Mouse (Mus musculus) CD4-positive, CD25-positive, alpha-beta regulatory T cell, adult 2 months (primary cell): Measurements from ENCODE around the gene Mpz.

ENCODE experiments used
- DNase-seq: peaks from one replicate; pipeline ENCODE4 v3.0.0-alpha.2; 2012; ENCODE audit warnings: low read depth, low spot score

The Mpz gene

DNA sequence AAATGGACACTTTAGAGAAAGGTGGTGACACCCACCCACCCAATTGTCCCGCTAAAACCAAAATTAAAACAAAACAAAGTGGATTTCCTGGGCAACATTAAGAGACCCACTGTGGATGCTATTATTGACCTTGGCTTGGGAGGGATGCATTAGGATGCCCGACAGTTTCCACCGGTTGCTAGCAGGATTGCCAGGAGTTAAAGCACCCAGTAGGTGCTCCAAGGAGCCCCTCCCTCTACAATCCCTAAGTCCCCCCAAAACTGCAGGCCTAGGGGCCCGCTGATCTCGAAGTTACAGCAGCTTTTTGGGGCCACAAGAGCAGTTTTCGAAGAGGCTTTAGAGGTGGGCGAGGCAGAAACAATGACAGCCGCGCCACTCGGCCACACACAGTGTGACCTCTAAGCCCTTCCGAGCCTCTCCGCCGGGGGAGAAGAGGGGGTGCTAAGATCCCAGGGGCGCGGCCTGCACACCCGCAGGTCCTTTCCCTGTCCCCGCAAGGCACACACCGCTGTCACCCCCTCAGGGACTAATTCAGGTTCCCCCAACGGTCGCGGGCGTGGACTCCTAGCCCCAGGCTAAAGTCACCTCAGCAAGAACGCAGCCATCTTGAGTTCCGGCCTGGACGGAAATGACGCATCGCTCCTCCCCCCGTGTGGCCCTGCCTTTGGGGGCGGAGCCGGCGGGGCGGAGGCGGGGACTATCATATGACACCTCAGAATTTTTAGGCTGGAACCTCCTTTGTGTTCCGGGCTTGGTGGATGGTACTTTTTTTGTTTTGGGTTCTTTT, at the start of gene Mpz, which contains the start of gene Sdhc:
TSS of gene Mpz (plus strand) at position 738 of the 787 bp plus-strand sequence.
TSS of gene Sdhc (minus strand) at position 630 of the 787 bp plus-strand sequence.
- DNase-seq = peak; percentile 98

DNA sequence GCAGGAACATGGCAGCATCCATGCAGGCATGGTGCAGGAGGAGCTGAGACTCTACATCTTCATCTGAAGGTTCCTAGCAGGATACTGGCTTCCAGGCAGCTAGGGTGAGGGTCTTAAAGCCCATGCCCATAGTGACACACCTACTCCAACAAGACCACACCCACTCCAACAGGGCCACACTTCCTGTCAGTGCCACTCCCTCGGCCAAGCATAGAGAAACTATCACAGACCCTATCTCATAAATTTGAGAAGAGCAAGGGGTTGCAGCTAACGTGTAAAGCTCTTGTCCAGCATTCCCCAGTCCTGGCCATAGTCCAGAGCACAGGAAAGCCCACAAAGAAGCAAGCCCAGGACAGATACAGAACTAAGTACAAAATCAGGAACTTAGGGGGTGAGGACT, 49.5 kb upstream of the Mpz start:
- DNase-seq = no peak

DNA sequence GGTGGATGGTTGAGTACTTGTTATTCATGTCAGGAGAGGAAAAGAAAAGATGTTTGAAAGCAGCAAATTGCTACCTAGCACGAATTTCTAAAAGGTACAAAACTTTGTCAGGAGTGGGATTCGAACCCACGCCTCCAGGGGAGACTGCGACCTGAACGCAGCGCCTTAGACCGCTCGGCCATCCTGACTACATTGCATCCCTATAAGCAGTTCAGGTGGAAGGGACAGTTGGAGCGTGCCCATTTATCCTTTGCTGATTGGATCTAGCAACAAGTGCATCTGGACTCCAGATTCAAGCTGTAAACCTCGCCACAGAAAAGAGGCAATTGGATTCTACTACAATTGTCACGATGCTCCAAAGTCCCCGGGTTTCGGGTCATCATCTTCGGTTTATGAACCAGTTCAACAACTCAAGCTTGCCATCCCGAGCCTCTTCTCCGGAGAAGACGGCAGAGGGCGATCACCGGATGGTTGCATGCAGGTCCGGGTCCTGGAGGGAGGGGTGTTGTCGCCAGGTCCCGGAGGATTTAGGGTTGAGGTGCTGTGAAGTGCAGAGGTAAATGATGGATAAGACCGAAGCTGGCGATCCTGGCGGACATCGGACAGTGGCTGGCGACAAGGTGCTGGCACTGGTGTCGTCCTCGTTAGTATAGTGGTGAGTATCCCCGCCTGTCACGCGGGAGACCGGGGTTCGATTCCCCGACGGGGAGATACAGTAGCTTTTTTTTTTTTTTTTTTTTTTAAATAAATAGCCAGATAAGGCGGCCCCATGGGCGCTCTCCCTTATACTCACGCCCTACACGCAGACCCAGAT, 48.6 kb upstream of the Mpz start:
- peak; percentile 86 for DNase-seq

DNA sequence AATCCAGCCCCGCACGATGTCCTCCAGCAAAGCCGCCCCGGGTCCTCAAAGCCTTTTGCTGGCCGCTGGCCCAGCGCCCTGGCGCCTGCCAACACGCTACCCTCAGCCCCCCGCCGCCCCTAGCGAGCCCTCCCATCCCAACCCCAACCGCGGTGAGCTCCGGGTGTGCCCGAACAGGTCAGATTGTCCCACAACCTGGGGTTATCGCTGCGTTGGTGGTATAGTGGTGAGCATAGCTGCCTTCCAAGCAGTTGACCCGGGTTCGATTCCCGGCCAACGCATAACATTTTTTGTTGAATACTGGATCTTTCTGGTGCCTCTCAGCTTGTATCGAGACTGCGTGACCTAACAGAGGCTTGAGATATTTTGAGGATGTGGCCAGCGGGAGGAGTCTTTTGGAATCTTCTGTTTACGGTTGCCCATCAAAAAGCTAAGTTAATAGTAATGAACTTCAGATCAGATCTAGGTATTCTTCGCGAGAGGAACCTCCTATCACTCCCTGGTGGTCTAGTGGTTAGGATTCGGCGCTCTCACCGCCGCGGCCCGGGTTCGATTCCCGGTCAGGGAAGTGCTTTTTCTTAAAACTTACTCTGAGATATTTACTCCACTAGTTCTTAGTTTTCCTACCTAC, 47.8 kb upstream of the Mpz start:
- peak; percentile 83 for DNase-seq

DNA sequence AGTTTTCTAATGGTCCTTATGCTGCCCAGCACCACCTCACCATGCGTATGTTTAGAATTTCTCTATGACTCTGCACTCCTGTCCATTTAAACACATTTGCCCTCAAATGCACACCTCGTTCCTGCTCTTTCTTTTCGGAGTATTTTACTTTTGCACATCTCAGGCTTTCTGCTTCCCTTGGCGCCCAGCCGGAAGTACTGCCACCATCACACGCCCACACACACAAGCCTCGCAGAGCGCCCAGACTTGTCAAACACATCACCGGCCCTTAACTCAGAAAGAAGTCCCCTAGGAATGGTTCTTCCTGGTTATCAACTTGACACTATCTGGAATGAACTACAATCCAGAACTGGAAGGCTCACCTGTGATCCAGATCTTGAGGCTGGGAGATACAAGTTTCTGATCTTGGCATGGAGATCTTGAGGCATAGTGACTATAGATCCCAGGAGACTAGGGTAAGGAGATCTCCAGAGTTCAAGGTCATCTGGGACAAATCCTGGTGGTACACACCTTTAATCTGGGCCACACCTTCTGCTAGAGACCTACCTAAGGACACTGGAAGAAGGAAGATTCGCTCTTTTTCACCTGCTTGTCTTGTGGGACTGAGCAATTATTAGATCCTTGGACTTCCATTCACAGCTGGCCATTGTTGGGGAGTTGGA, 47.2 kb upstream of the Mpz start:
- DNase-seq = no peak

DNA sequence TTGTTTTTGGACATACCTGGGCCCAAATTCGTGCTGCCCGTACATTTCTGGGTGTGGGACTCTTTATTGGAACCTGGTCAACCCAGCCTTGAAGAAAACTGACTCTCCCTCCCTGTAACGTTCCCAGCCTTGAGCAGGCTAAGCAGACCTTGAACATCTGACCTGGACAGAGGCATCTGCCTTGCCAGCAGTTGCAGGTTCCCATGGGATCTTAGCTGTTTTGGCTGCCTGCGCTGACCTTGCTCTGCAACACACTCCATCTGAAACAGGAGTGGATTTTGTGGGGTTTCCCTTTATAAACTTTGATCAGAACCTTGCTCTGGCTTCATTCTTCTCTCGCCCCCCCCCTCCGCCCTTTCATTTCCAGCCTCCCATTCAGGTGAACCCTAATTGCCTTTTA, 45.3 kb upstream of the Mpz start:
- no peak for DNase-seq

DNA sequence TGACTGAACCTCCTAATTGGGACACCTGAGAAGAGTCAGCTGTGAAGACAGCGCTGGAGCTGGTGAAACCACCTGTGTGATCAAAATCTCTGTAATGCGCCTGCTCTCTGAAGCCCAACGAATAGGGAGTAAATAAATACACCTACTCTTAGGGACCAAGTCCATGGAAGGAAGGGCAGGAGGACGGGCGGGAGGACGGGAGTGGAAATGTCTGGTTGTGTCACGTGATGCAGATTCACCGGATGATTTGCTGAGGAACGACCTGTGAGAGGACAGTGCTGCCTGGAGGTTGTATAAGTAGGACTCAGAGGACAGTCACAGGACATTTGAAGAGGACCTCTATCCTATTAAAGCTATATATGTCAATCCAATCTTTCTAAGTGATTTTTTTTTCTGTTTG, 40.9 kb upstream of the Mpz start:
- no peak for DNase-seq

DNA sequence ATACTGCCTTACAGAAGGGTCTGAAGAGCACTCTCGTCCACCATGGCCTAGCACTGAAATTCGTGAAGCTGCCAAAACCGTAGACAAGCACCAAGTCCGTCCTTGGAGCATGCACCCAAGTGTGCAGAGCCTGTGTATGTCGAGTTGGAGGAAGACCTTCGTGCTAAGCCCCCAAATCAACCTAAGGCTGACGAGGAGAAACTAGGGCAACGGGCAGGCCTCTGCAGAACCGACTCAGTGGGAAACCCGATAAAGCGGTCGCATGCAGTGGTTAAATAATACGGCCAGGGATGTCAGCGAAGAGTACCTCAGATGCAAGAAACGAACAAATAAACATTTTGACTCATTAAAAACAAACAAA, 39.9 kb upstream of the Mpz start:
- no peak for DNase-seq

DNA sequence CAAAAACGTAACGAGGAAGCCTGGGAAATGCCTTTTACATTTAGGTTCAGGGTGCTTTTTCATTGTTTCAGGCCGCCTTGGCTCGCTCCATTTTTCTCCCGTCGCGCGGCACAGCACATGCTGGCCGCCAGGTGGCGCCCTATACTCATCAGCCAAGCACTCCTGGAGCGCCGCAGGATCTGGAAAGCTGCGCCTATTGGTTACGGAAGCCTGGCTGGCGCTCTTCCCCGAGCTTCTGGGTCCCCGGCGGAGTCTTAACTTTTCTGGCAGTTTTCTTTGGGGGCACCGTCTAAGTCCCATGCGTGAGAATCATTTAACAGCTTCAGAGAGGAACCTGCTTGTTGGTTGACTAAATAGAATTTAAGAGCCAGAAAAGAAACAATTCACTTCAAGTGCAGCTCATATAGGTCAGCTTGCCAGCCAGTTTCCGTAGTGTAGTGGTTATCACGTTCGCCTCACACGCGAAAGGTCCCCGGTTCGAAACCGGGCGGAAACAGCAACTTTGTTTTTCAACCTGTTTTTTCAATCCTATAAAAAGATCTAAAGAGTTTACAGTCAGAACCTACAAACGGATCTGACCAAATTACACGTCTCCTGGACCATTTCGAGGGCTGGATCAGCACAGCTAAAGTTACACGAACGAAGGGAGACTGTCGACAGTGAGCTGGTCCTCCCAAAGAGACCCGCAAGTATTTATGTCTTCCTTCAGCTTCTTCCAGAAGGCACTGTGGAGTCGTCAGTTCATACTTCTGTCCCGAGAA, 39.3 kb upstream of the Mpz start:
- peak; percentile 95 for DNase-seq

DNA sequence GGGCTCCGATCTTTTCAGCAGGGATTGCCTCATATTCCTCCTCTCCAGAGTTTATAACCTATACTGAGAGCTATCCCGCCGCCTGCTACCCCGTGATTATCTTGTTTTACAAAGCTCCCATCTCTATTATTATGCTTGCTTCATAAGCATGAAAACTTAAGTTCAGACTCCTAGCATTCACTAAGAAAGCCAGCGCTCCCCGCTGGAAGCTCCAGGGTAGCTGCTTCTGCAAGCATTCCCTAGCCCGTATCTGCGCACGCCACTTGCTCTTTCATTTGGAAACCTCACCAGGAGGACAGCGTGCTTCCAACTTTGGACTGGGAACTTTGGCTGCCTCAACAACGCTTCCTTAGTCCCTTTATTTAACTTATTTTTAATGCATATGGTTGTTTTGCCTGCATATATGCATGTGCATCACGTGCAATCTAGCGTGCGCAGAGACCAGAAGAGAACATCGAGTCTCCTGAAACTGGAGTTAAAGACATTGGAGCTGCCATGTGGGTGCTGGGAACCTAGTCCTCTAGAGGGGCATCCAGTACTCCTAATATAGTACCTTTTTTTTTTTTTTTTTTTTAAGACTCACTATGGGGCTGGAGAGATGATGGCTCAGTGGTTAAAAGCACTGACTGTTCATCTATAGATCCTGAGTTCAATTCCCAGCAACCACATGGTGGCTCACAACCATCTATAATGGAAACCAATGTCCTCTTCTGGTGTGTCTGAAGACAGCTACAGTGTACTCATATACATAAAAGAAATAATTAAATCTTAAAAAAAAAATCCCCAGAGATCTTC, 38.5 kb upstream of the Mpz start:
- no peak for DNase-seq

DNA sequence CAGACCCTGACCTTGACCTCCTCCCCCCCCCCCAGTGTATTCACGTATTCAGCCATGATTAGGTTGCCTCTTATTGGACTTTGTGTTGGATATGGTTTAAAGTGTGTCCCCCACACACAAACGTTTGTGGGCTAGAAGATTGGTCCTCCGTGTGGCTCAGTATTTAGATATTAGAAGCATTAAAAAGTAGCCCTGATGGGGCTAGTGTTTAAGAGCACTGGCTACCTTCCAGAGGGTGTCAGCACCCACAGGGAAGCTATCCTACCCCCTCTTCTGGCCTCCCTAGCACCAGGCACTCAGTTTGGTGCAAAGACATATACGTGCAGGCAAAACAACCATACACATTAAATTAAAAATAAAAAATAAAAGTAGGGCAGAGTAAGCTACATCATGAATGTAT, 37.5 kb upstream of the Mpz start:
- no peak for DNase-seq

DNA sequence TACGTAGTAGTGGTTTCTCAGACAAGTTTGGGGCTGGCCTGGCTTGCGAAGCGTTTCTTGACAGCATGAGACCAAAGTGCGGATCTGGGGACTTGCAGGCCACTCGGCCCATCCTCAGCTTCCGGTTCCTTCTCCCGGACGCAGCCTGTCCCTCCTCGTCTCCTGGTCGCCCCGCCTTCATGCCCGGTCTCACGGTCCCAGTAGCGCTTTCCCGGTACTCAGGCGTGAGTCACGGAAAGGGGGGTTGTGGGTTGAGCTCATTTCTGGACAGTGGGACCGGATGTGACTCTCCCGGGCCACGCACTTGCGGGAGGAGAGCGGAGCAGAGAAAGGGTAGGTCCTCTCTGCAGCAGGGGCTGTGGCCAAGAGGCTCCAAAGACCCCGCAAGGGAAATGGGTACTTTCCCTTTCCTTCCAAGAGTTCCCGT, 36.6 kb upstream of the Mpz start, which contains the start of gene Cfap126:
TSS of gene Cfap126 (plus strand) at position 46 of the 427 bp plus-strand sequence.
- DNase-seq = peak; percentile 63

DNA sequence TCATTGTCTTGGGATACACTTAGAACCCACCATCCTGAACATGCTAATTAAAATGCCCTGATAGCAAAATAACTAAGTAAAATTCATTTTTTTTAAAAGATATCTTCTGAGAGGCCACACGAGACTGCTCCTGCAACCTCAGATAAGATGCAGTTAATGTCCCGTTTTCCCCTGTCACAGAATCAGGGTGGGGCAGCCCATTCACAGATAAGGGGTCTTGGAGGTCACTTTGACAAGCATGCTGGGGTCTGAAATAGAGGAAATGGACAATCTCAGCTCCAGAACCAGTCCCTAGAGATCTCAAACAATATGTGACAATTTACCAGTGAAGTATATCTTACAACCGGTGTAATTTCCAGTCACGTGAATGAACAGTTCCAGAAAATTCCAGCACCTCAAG, 34.2 kb upstream of the Mpz start:
- DNase-seq = no peak

DNA sequence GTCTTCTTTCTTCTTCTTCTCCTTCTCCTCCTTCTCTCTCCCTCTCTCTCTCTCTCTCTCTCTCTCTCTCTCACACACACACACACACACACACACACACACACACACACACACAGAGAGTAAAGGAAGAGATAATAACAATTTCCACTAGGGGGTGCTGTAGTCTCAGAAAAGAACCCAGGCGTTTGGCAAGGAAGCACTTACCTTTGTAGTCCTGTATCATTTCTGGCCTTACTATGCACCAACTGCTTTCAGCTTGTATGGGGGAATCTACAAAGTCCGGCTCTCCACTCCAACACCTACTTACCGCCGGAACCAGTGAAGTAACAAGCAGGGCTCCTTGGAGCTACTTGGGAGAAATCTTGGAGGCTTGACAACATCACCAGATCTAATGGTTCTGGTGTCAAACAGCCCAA, 32.2 kb upstream of the Mpz start:
- DNase-seq = peak; percentile 85

DNA sequence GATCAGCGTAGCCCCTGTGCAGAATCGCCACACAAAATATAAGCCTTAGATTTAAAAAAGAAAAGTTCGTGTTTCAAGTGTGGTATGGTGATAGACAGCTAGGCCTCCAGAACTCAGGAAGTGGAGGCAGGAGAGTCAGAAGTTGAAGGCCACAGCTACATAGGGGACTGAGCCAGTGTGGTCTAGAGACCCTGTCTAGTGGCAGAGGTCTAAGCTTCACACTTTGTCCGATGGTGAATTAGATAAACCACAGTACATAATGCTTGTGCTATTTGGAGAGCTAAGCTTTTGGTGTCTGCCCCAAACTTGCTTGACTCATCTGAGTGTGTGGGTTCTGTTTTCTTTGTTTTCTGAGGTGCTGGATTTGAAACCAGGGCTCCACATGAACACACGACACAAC, 31.5 kb upstream of the Mpz start:
- no peak for DNase-seq

DNA sequence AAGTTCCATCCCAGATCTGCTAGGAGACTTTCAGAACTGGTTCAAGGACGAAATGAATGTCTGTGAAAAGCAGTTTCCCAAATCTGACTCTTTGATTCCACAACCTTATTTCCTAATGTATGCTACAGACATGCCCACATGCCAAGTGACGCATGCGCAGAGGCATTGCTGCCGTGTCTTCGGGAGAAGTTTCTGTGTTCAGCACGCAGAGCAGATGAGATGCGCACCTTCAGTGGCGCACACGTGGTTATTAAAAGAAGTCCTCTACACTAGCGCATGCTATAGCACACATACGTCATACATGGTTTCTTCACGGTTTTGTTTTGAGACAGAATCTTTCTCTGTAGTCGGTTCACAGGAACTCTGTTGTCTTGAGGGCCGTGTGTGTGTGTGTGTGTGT, 31.1 kb upstream of the Mpz start:
- DNase-seq = no peak

DNA sequence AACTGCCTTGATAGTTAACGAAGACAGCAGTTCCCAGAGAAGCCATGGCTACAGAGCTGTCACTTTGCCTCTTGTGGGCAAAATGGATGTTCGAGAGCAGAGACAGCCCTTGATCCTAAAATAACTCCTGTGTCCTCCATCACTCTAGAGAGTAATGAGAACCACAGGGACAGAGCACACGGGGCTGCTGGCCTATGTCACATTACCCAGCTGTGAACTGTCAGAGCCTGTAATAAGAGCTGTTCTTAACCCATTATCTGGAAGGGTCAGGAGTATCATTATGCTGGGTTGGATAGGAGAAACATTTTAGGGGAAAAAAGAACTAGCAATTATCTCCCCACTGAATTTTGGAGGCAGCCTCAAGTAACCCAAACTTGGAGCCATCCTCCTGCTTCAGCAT, 29.6 kb upstream of the Mpz start:
- DNase-seq = no peak

DNA sequence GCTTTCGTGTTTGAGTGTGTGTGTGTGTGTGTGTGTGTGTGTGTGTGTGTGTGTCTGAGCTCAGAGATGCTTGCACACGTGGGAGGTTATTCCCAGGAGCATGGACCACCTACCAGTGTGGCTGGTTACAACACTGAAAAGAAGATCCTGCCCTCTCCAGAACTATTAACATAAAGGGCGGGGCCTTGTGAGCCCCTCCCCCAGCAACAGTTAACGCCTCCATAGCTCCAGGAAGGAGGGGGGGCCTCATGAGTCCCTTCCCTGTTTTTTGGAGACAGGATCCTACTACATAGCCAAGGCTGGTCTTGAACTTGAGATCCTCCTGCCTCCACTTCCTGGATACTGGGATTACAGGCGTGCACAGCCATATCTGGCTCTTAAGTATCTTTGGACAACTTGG, 28.7 kb upstream of the Mpz start:
- no peak for DNase-seq

DNA sequence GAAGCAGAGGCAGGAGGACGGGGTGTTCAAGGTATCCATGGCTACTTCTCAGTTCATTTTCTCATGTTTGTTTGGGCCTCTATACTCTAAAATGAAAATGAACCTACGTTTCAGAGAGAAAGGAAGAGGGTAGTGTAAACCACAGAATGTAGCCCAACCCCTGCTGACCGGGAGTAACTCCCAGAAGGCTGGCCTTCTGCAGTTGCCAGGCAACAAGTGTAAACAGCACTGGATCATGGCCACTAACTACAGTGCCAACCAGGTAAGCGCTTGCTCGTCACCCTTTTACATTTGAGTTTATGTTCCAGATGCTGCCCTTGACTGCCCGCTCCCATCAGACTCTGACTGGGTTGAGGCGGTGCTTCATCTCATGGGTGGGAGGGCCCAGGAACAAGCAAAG, 27.6 kb upstream of the Mpz start:
- DNase-seq = peak; percentile 35

DNA sequence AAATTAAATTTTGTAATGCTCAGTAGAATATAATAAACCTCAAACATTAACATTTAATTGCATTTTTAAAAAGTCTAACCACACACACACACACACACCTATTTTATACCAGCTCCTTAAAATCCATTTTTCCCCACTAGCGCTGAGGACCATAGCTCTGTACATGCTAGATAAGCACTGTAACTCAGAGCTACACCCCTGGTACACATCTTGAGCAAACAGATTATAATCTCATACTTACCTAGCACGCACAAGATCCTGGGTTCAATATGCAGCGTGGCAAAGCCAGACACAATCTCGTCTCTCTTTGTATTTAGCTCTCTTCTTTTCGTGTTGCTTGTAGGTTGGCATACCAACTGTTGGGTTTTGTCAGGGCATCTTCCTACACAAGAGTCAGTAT, 26.1 kb upstream of the Mpz start:
- no peak for DNase-seq
